Mouse (Mus musculus) cerebellum, adult 2 months (tissue): ENCODE data around the gene Rfx4. TPM values are rescaled to one million over a fixed set of nuclear protein-coding genes. Genes with fewer than 3 reads are reported as not detected.

Source experiments
- DNase-seq, 2 experiments: peaks; one replicate each; pipeline ENCODE4 v3.0.0; 2021
- H3K27ac ChIP-seq: fragments of 200-500 bp; 2 replicates; pipeline ENCODE4 v1.5.1; 2012; ENCODE audit warnings: low read length, control low read depth, inconsistent platforms; ENCODE audit not compliant: insufficient read depth
- H3K27me3 ChIP-seq: fragments of 200-500 bp; 2 replicates; pipeline ENCODE4 v1.6.1; 2012; ENCODE audit warnings: inconsistent platforms, mild to moderate bottlenecking, low read length, moderate library complexity; ENCODE audit not compliant: control insufficient read depth, insufficient read depth
- H3K4me1 ChIP-seq: fragments of 200-500 bp; 2 replicates; pipeline ENCODE4 v1.6.1; 2011; ENCODE audit warnings: low read length; ENCODE audit not compliant: control insufficient read depth, insufficient read depth
- H3K4me3 ChIP-seq: fragments of 200-500 bp; replicated peaks from 2 replicates; pipeline ENCODE3; 2011; ENCODE audit warnings: mild to moderate bottlenecking, low read depth, low read length, control low read depth; ENCODE audit not compliant: insufficient read depth
- CTCF ChIP-seq: fragments of 200-500 bp; IDR thresholded peaks from 2 replicates; pipeline ENCODE4 v1.5.1; 2011; ENCODE audit warnings: low read depth, mild to moderate bottlenecking, control low read depth, low read length, moderate library complexity, borderline replicate concordance; ENCODE audit not compliant: insufficient read depth
- POLR2A ChIP-seq: fragments of 200-500 bp; IDR thresholded peaks from 2 replicates; pipeline ENCODE4 v1.6.1; 2011; ENCODE audit warnings: low read length, control low read depth, borderline replicate concordance; ENCODE audit not compliant: insufficient read depth
- WGBS: fragments of 180-500 bp; shearing (Covaris S2); methylation state at CpG from one replicate; pipeline ENCODE4 v1.1.7; 2018; 5-methylcytosine and 5-hydroxymethylcytosine counted together
- polyA plus RNA-seq: library from polyadenylated mRNA; depleted of rRNA; stranded (reverse); fragments of >200 nt; gene quantifications from 2 replicates; pipeline ENCODE4 v1.2.3, GENCODE M21; 2012

The Rfx4 gene
- polyA plus RNA-seq, 1 experiment = 16.9 TPM

GRCm38 (mm10) chr10:84760118-84761111 lies 4.6 kb downstream of the Rfx4 start:
- Histone ChIP-seq H3K27ac (no peak overlapping the region), H3K4me1 (peaks cover 2% of the 10 kb centered on the region; the same call in 1 of the 2 replicates), H3K27me3 (peaks cover 4% of the 10 kb centered on the region; the same call in 1 of the 2 replicates), H3K4me3 (no peak overlapping the region)
- 10% methylated on average over 46 of the region's 46 CpGs for WGBS
- TF ChIP-seq POLR2A (no peak), CTCF (no peak)
- DNase-seq = peak in 1 of 2 experiments; percentile 20

GRCm38 (mm10) chr10:84768766-84769165 lies 12.9 kb downstream of the Rfx4 start:
- no peak overlapping the region for H3K27ac ChIP-seq
- peaks cover 11% of the 10 kb centered on the region for H3K4me1 ChIP-seq
- H3K27me3 ChIP-seq = no peaks in the 10 kb centered on the region
- H3K4me3 ChIP-seq = no peak overlapping the region
- 87% methylated on average over 10 of the region's 10 CpGs for WGBS
- TF ChIP-seq POLR2A (no peak), CTCF (no peak)
- no peak for DNase-seq

GRCm38 (mm10) chr10:84772380-84773130 lies 16.7 kb downstream of the Rfx4 start:
- Histone ChIP-seq H3K27me3 (no peaks in the 10 kb centered on the region), H3K4me3 (no peak overlapping the region), H3K4me1 (peaks cover 11% of the 10 kb centered on the region), H3K27ac (no peak overlapping the region)
- TF ChIP-seq POLR2A = no peak
- no peak for TF ChIP-seq CTCF
- DNase-seq = peak; percentile 51 to 75
- 22% methylated on average over 4 of the region's 4 CpGs for WGBS

GRCm38 (mm10) chr10:84773889-84774288 lies 18.0 kb downstream of the Rfx4 start:
- peaks cover 11% of the 10 kb centered on the region for H3K4me1 ChIP-seq
- no peak for TF ChIP-seq POLR2A
- no peak for TF ChIP-seq CTCF
- H3K4me3 ChIP-seq = no peak overlapping the region
- H3K27ac ChIP-seq = no peak overlapping the region
- WGBS = 88% methylated on average over 4 of the region's 4 CpGs
- no peaks in the 10 kb centered on the region for H3K27me3 ChIP-seq
- DNase-seq = no peak

- Histone ChIP-seq H3K27ac (no peak overlapping the region), H3K4me1 (peaks cover 11% of the 10 kb centered on the region), H3K27me3 (no peaks in the 10 kb centered on the region), H3K4me3 (no peak overlapping the region)
- 40% methylated on average over 12 of the region's 12 CpGs for WGBS
- TF ChIP-seq CTCF (no peak), POLR2A (no peak)
- no peak for DNase-seq
Observed at GRCm38 (mm10) chr10:84774573-84774972, 18.7 kb downstream of the Rfx4 start.

GRCm38 (mm10) chr10:84777109-84777508 lies 21.2 kb downstream of the Rfx4 start:
- no peak for DNase-seq
- H3K4me3 ChIP-seq = no peak overlapping the region
- H3K27me3 ChIP-seq = no peaks in the 10 kb centered on the region
- TF ChIP-seq POLR2A (no peak), CTCF (no peak)
- H3K4me1 ChIP-seq = peaks cover 11% of the 10 kb centered on the region
- 39% methylated on average over 5 of the region's 5 CpGs for WGBS
- H3K27ac ChIP-seq = no peak overlapping the region

- no peak overlapping the region for H3K4me3 ChIP-seq
- peaks cover 5% of the 10 kb centered on the region for H3K4me1 ChIP-seq
- WGBS = 64% methylated on average over 7 of the region's 7 CpGs
- no peak for TF ChIP-seq CTCF
- TF ChIP-seq POLR2A = no peak
- DNase-seq = no peak
- no peaks in the 10 kb centered on the region for H3K27me3 ChIP-seq
- H3K27ac ChIP-seq = no peak overlapping the region
Observed at GRCm38 (mm10) chr10:84777974-84778373, 22.1 kb downstream of the Rfx4 start.

- no peak for DNase-seq
- 73% methylated on average over 4 of the region's 4 CpGs for WGBS
- Histone ChIP-seq H3K4me3 (no peak overlapping the region), H3K27ac (no peak overlapping the region), H3K4me1 (no peaks in the 10 kb centered on the region), H3K27me3 (no peaks in the 10 kb centered on the region)
- TF ChIP-seq POLR2A (no peak), CTCF (no peak)
Observed at GRCm38 (mm10) chr10:84780828-84781227, 25.0 kb downstream of the Rfx4 start.
